Mouse (Mus musculus): ENCODE measurements around the gene Gm28230.

Gm28230 gene

GRCm38 (mm10) chr2:74704393-74704998, 22.0 kb upstream of the Gm28230 start, which contains the start of gene Hoxd8:
TSS of gene Hoxd8 (plus strand) at chr2:74704615.
- no peak for DNase-seq (ENCODE audit: low read depth, low spot score)

- DNase-seq (ENCODE audit: low read depth, low spot score): no peak
These were observed 21.5 kb upstream of the Gm28230 start for GRCm38 (mm10) chr2:74704999-74705466.

GRCm38 (mm10) chr2:74705467-74706089, 20.9 kb upstream of the Gm28230 start:
- no peak for DNase-seq (ENCODE audit: low read depth, low spot score)

GRCm38 (mm10) chr2:74706393-74706960, 20.1 kb upstream of the Gm28230 start:
- no peak for DNase-seq (ENCODE audit: low read depth, low spot score)

- no peak for DNase-seq (ENCODE audit: low read depth, low spot score)
These were observed 18.9 kb upstream of the Gm28230 start for GRCm38 (mm10) chr2:74707599-74707998.

GRCm38 (mm10) chr2:74708676-74709075, 17.9 kb upstream of the Gm28230 start:
- no peak for DNase-seq (ENCODE audit: low read depth, low spot score)

GRCm38 (mm10) chr2:74709465-74710419, 16.8 kb upstream of the Gm28230 start:
- DNase-seq (ENCODE audit: low read depth, low spot score): no peak

GRCm38 (mm10) chr2:74710929-74711543, 15.5 kb upstream of the Gm28230 start:
- DNase-seq (ENCODE audit: low read depth, low spot score): no peak

- DNase-seq (ENCODE audit: low read depth, low spot score): no peak
These were observed 14.6 kb upstream of the Gm28230 start, which contains the start of the genes Hoxd3 and Hoxd4 for GRCm38 (mm10) chr2:74711721-74712621. TSS of gene Hoxd3 (plus strand) at chr2:74711927. TSS of gene Hoxd4 (plus strand) at chr2:74711929.

- DNase-seq (ENCODE audit: low read depth, low spot score): no peak
These were observed 13.0 kb upstream of the Gm28230 start for GRCm38 (mm10) chr2:74713239-74714150.

GRCm38 (mm10) chr2:74714156-74714789, 12.3 kb upstream of the Gm28230 start:
- DNase-seq (ENCODE audit: low read depth, low spot score): no peak

GRCm38 (mm10) chr2:74714881-74715280, 11.6 kb upstream of the Gm28230 start:
- no peak for DNase-seq (ENCODE audit: low read depth, low spot score)

GRCm38 (mm10) chr2:74715504-74716241, 10.9 kb upstream of the Gm28230 start:
- DNase-seq (ENCODE audit: low read depth, low spot score): peak; percentile 75

GRCm38 (mm10) chr2:74720384-74720783, 6.1 kb upstream of the Gm28230 start:
- no peak for DNase-seq (ENCODE audit: low read depth, low spot score)

GRCm38 (mm10) chr2:74720955-74721491, 5.5 kb upstream of the Gm28230 start:
- no peak for DNase-seq (ENCODE audit: low read depth, low spot score)

GRCm38 (mm10) chr2:74721882-74722281, 4.6 kb upstream of the Gm28230 start:
- DNase-seq (ENCODE audit: low read depth, low spot score): no peak

GRCm38 (mm10) chr2:74722949-74723348, 3.6 kb upstream of the Gm28230 start:
- no peak for DNase-seq (ENCODE audit: low read depth, low spot score)

Measured in retina, postnatal 7 days (tissue).